ENCODE assay signal across 8 mouse cellular contexts in genomic region chr7:116443697-116444325, GRCm38 (mm10). TPM values are rescaled to one million over a fixed set of nuclear protein-coding genes. Genes with fewer than 3 reads are reported as not detected.
A peak's percentile ranks its signal among the peaks of the same experiment; 100 is the strongest.
DNase-seq lines count a peak whose midpoint lies in the region; ATAC-seq lines count a peak whose summit lies in the region.

No protein-coding gene starts in this region.

- H3K4me1 ChIP-seq in hindbrain, embryonic 16.5 days (ENCODE audit: control insufficient read depth, insufficient read depth, low read depth, low read length) = peaks cover 21% of the 10 kb centered on the region
- H3K4me1 ChIP-seq in midbrain, embryonic 11.5 days (ENCODE audit: control insufficient read depth, insufficient read depth, low read length) = peaks cover 19% of the 10 kb centered on the region

- H3K4me3 ChIP-seq in hindbrain, embryonic 16.5 days (ENCODE audit: low read length) = peak overlapping the region; percentile 96
- H3K4me3 ChIP-seq in midbrain, embryonic 11.5 days (ENCODE audit: low read depth, low read length) = peak overlapping the region; percentile 81

- H3K27me3 ChIP-seq in hindbrain, embryonic 16.5 days (replicated peaks; ENCODE audit: control insufficient read depth, insufficient read depth, low read length) = no peaks in the 10 kb centered on the region
- no peaks in the 10 kb centered on the region for H3K27me3 ChIP-seq in midbrain, embryonic 11.5 days (ENCODE audit: control insufficient read depth, insufficient read depth, low read length)

- peak; percentile 49 for ATAC-seq in frontal cortex, adult (ENCODE audit: low TSS enrichment)
- ATAC-seq in hindbrain, embryonic 16.5 days = no peak
- peak; percentile 45 for ATAC-seq in midbrain, embryonic 11.5 days (ENCODE audit: low FRiP score)

- H3K4me2 ChIP-seq in hindbrain, embryonic 16.5 days (ENCODE audit: low read length) = peak overlapping the region; percentile 89
- peak overlapping the region; percentile 89 for H3K4me2 ChIP-seq in midbrain, embryonic 11.5 days

- no peak for DNase-seq in frontal cortex, postnatal 14 days (ENCODE audit: low spot score in 2 of 2)
- DNase-seq in urinary bladder, postnatal 25 days (ENCODE audit: low spot score) = peak; percentile 11
- no peak for DNase-seq in urinary bladder, postnatal 36 days (ENCODE audit: low spot score in 2 of 2)
- DNase-seq in midbrain, embryonic 11.5 days (ENCODE audit: low spot score, missing footprints) = peak; percentile 94
- DNase-seq in gastrocnemius, postnatal 25 days = no peak
- no peak for DNase-seq in layer of hippocampus, postnatal 14 days (ENCODE audit: low spot score in 2 of 2)

- peak overlapping the region; percentile 88 for H3K9ac ChIP-seq in hindbrain, embryonic 16.5 days (ENCODE audit: low read depth, low read length)
- peak overlapping the region; percentile 94 for H3K9ac ChIP-seq in midbrain, embryonic 11.5 days (ENCODE audit: low read length)

- WGBS in hindbrain, embryonic 16.5 days = under 1% methylated on average over 37 of the region's 38 CpGs
- under 1% methylated on average over 38 of the region's 38 CpGs for WGBS in midbrain, embryonic 11.5 days

- no peaks in the 10 kb centered on the region for H3K36me3 ChIP-seq in hindbrain, embryonic 16.5 days (ENCODE audit: control insufficient read depth, insufficient read depth, low read length)
- H3K36me3 ChIP-seq in midbrain, embryonic 11.5 days (ENCODE audit: control insufficient read depth, insufficient read depth, low read length) = no peaks in the 10 kb centered on the region

- no peaks in the 10 kb centered on the region for H3K9me3 ChIP-seq in hindbrain, embryonic 16.5 days (ENCODE audit: control insufficient read depth, low read length)
- H3K9me3 ChIP-seq in midbrain, embryonic 11.5 days (ENCODE audit: control insufficient read depth, low read length) = no peaks in the 10 kb centered on the region

- H3K27ac ChIP-seq in hindbrain, embryonic 16.5 days (ENCODE audit: low read depth, low read length) = peak overlapping the region; percentile 90
- H3K27ac ChIP-seq in midbrain, embryonic 11.5 days (ENCODE audit: low read depth, low read length) = peak overlapping the region; percentile 58

RNA-seq across cellular contexts. Expression of gene Pik3c2a, which starts 0.6 kb away (rescaled TPM):
- polyA plus RNA-seq in hindbrain, embryonic 16.5 days (2015; fragmentation: Nextera tagmentation; extraction: Ambion mirVana) = 11.9 and 12.8 TPM in 2 replicates
- 26.3 and 26.4 TPM in 2 replicates for polyA plus RNA-seq in midbrain, embryonic 11.5 days (2014; fragmentation: Nextera tagmentation; extraction: Ambion mirVana)
- total RNA-seq in gastrocnemius, postnatal 25 days (2021) = 1 to 10 TPM; 6.4 to 6.9 TPM
- 10 to 100 TPM; 26.6 to 33.3 TPM for total RNA-seq in layer of hippocampus, postnatal 14 days (2021)

Comparison
In these comparisons a context has a peak if more than half of its experiments do, and no peak if none do; other contexts are left out.
1. DNase-seq: peak in urinary bladder, postnatal 25 days (single experiment) and midbrain, embryonic 11.5 days (single experiment); none in frontal cortex, postnatal 14 days (0 of 2), urinary bladder, postnatal 36 days (0 of 2), gastrocnemius, postnatal 25 days (single experiment) and layer of hippocampus, postnatal 14 days (0 of 2).